Mouse (Mus musculus) embryonic fibroblast, embryonic 13.5 days (primary cell): ENCODE measurements around the gene Kif1bp.

Experiments used
- CTCF ChIP-seq: IDR thresholded peaks from 2 replicates; pipeline ENCODE4 v1.5.1; 2011; ENCODE audit warnings: mild to moderate bottlenecking, control low read depth, low read length, moderate library complexity, borderline replicate concordance; ENCODE audit not compliant: insufficient read depth
- POLR2A ChIP-seq: IDR thresholded peaks from 2 replicates; pipeline ENCODE4 v1.6.1; 2011; ENCODE audit warnings: low read depth, mild to moderate bottlenecking, control low read depth, low read length, moderate library complexity

DNA sequence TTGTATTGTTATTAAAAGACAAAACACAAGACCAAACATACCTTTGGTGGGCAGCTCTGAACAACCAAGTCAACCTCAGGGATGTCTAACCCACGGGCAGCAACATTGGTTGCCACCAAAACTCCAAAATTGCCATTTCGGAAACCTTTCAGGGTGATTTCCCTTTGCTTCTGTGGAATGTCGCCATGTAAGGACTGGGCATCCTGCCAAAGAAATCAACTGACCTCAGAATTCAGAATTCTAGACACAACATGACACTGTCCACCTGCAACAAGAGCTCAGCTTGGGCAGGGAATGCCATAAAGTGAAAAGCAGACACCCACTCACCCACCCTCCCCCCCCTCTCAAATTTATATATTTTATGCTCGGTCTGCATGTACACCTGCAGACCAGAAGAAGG, 10.4 kb upstream of the Kif1bp start:
- TF ChIP-seq CTCF = no peak
- no peak for TF ChIP-seq POLR2A
